Mouse (Mus musculus): Measurements from ENCODE around the gene Pdia4. TPM values are rescaled to one million over a fixed set of nuclear protein-coding genes. Genes with fewer than 3 reads are reported as not detected.
"Not testable (repeated sequence)": the region's sequence is repeated elsewhere in the genome, so short reads cannot be mapped to it uniquely, and the experiment has no call there.

Pdia4 gene
- 10 to 100 TPM in 2 of 4 experiments, 1 to 10 TPM in 2; 8.4 to 12.5 (median 10.4) TPM for total RNA-seq (2022)

DNA sequence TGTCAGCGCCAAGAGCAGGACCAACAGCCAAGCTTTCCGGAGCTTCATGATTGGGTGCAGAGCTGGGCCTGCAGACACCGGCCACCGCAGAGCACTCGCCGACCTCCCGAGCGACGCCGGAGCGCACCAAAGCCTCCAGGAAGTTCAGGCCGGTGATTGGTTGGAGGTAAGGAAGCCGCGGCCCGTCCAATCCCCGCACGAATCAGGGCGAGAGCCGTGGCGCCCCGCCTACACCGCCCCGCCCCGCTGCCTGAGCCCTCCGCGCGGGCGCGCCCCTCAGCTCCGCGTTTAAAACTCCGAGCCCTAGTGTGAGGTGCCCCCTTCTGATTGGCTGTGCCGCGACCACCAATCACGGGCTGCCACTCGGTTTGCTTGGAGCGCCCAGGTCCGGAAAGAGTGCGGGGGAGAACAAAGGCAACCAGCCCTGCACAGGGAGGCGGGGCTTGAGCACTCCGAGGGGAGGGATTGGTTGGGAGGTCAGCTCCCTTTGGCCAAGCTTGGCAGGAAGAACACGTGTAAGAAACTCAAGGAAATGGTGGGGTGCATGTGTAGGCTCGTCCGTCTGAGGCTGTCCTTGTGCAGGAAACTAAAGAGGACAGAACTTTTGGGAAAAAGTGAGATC lies at the start of gene Pdia4:
Gene Pdia4, minus strand, starts transcription at position 174 of the 622 bp plus-strand sequence.
- peak; percentile 95 to 97 for DNase-seq (ENCODE audit: low spot score in 2 of 2)

DNA sequence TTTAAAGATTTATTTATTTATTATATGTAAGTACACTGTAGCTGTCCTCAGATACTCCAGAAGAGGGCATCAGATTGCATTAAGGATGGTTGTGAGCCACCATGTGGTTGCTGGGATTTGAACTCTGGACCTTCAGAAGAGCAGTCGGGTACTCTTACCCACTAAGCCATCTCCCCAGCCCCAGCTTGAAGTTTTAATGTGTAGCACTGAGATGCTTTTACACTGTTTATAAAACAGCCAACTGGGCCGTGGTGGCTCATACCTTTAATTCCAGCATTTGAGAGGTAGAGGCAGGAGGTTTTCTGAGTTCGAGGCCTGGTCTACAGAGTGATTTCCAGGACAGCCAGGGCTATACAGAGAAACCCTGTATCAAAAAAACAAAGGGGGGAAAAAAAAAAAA lies 44.5 kb upstream of the Pdia4 start:
- not testable (repeated sequence) for DNase-seq (ENCODE audit: low spot score in 2 of 2)

- DNase-seq (ENCODE audit: low spot score in 2 of 2) = no peak
Observed at GRCm38 (mm10) chr6:47857241-47857640, 44.0 kb upstream of the Pdia4 start.

GRCm38 (mm10) chr6:47845779-47846178 lies 32.5 kb upstream of the Pdia4 start:
- no peak for DNase-seq (ENCODE audit: low spot score in 2 of 2)

GRCm38 (mm10) chr6:47842337-47842736 lies 29.1 kb upstream of the Pdia4 start:
- no peak for DNase-seq (ENCODE audit: low spot score in 2 of 2)

DNA sequence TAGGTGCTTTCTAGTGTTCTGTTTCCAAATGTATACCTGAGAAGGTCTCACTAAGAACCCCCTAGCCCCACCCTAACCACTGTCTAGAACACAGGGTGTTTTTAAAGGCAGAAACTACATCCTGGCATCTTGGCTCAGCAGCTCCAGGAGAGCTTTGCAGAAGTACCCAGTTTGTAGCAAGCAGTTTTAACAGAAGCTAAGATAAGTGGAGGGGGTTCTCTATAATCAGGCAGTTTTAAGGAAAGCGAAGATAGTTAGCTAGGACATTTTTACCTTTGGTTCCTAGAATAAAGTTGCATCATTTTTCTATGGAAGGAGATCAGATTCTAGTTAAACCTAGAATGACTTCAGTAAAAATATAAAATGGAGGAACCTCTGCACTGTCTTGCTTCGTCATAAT lies 28.6 kb upstream of the Pdia4 start:
- DNase-seq (ENCODE audit: low spot score in 2 of 2) = no peak

DNA sequence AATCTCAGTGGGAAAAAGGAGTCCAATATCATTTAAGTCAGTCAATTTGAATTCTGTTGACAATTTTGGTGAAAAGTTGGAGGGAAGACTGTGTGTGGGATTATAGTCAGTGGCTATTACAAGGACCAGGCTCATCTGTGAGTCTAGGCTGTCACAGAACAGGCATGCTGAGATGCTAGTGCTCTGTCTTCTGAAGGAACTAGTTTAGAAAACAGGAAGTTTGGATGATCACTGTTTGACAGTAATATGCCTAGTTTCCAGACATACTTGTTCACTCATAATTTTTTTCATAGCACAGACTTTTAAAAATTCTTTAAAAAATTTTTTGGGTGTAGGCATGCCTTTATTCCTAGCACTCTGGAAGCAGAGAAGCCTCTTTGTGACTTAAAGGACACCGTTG lies 27.8 kb upstream of the Pdia4 start:
- DNase-seq (ENCODE audit: low spot score in 2 of 2) = no peak

- no peak for DNase-seq (ENCODE audit: low spot score in 2 of 2)
Observed at GRCm38 (mm10) chr6:47837630-47838029, 24.4 kb upstream of the Pdia4 start.

DNA sequence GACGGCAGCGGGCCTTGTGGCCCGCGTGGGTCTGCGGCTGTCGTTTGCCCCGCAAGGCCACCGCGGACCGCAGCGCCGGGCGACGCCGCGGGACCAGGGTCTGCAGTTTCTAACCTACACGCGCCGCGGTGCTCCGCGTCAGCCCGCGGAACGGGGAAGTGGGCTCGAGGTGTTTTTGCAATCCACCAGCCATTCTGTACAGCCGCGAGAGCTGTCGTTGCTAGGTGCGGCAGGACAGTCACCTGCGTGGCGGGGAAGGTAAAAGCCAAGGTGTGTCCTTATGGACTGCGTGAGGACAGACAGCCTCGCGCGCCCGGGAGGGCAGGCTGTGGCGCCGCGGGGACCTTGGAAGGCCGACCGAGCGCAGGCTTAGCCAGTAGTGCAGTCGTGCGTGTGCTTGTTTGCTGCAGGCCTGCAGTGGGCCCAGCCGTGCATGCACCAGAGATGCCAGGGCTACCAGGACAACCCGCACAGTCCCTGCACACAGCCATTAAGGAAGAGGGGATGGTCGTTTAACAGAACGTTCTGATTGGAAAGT lies 22.8 kb upstream of the Pdia4 start:
- DNase-seq (ENCODE audit: low spot score in 2 of 2) = peak; percentile 17 to 19

DNA sequence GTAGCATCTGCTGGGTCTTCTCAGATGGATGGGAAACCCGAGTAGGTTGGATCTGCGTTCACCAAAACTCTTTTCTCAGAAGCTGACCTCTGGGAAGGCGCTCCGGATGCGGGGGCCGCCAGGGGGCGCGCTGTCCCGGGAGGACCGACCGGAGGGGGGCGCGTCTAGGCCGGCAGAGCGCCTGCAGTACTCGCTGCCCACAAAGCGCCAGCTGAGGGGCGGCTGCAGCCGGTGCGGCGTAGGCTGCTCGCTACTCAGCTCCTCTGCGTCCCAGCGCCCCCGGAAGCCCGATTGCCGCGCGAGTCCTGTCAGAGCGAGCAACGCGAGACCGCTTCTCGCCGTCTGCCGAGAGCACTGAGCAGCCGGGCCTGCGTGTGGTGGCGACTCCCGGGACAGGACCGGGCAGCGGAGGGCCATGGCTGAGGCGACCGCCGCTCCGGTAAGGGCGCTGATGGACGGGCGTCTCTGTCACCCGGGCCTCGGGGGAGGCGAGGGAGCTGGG lies 22.3 kb upstream of the Pdia4 start, which contains the start of gene Zfp398:
Gene Zfp398, plus strand, starts transcription at position 180 of the 502 bp plus-strand sequence.
- DNase-seq (ENCODE audit: low spot score in 2 of 2) = peak; percentile 95

DNA sequence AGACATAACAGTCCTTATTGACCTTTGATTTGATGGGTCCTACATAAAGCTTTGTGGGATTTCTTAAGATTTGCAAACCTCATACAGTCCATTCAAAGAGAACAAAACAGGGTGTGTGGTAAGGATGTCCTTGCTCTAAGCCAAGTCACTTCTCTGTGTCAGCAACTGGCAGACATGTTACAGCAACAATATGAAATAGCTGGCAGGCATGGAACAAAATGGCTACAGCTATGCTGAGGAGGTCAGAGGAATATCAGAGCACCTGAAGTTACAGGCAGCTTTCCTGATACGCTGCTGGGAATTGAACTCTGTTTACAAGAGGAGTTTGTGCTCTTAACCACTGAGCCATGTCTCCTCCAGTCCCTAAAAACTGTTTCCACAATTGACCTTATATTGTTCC lies 19.0 kb upstream of the Pdia4 start:
- no peak for DNase-seq (ENCODE audit: low spot score in 2 of 2)

DNA sequence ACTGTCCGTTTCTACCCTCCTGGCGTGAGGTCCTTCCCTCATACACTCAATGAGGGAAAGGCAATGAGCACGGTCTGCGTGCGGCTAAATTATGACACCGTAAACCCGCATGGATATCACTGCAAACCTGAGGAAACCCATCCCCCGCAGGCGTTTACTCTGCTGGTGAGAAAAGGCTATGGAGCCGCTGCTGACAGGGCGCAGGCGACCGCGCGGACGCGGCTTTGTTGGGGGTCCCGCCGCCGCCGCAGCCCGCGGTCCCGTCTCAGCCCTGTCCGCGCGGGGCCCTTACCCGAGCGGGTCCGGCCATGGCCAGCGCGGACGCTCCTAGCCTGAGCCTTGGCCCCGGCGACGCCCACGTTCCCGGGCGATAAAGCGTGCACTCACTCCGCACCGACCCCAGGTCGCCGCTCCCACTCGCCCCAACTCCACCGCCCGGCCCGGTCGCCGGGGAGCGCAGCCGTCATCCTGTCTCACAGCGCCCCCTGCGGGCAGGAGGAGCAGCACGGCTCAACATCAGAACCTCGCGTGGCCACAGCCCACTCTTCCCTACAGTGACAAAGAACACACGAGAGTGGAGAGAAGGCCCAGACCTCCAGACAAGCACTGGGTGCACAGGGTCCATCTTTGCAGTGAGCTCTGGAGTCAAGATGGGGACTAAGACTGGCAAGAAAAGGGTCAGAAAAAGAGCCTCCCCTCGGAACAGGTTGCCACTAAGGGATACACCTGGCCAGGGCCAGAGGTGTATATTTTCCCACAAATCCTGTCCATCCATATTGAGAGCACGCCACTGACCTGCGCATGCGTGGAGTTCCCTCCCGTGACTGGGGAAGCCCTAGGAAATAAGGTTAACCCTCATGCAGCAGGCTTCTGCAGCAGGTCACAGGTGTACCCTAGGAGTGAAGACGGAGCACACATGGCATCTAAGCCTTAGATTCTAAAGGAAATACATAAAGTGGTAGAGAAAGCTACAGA lies 17.2 kb upstream of the Pdia4 start, which contains the start of gene Zfp786:
Gene Zfp786, minus strand, starts transcription at position 764 of the 975 bp plus-strand sequence.
- DNase-seq (ENCODE audit: low spot score in 2 of 2) = peak; percentile 78 to 86

- no peak for DNase-seq (ENCODE audit: low spot score in 2 of 2)
Observed at GRCm38 (mm10) chr6:47828950-47829349, 15.7 kb upstream of the Pdia4 start.

- no peak for DNase-seq (ENCODE audit: low spot score in 2 of 2)
Observed at GRCm38 (mm10) chr6:47827462-47827861, 14.2 kb upstream of the Pdia4 start.

GRCm38 (mm10) chr6:47824241-47824640 lies 11.0 kb upstream of the Pdia4 start:
- no peak for DNase-seq (ENCODE audit: low spot score in 2 of 2)

- no peak for DNase-seq (ENCODE audit: low spot score in 2 of 2)
Observed at GRCm38 (mm10) chr6:47821776-47822175, 8.5 kb upstream of the Pdia4 start.

GRCm38 (mm10) chr6:47821236-47821635 lies 8.0 kb upstream of the Pdia4 start:
- DNase-seq (ENCODE audit: low spot score in 2 of 2) = no peak

DNA sequence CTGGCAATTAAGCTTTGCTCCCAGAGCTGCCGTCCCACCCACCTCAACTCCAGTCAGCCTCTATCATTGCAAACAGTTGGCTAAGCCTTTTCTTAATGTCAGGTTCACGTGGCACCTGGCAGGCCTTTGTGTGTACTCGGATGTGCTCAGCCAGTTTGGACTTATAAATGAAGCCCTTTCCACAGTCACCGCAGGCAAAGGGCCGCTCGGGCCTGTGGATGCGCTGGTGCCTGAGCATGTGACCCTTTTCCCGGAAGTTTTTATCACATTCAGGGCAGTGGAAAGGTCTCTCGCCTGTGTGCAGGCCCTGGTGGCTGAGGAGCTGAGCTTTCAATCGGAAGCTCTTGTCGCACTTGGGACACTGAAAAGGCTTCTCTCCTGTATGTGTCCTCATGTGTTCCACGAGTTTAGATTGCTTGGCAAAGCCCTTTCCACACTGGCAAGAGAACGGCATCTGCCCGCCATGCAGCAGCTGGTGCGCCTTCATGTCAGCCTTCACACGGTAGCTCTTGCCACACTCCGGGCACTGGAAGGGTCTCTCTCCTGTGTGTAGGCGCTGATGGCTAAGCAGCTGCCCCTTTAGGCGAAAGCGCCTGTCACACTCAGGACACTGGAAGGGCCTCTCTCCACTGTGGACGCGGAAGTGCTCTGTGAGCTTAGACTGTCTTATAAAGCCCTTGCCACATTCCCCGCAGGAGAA lies 6.5 kb upstream of the Pdia4 start:
- DNase-seq (ENCODE audit: low spot score in 2 of 2) = no peak

GRCm38 (mm10) chr6:47818721-47819120 lies 5.5 kb upstream of the Pdia4 start:
- no peak for DNase-seq (ENCODE audit: low spot score in 2 of 2)

GRCm38 (mm10) chr6:47816151-47816550 lies 2.9 kb upstream of the Pdia4 start:
- DNase-seq (ENCODE audit: low spot score in 2 of 2) = no peak

DNA sequence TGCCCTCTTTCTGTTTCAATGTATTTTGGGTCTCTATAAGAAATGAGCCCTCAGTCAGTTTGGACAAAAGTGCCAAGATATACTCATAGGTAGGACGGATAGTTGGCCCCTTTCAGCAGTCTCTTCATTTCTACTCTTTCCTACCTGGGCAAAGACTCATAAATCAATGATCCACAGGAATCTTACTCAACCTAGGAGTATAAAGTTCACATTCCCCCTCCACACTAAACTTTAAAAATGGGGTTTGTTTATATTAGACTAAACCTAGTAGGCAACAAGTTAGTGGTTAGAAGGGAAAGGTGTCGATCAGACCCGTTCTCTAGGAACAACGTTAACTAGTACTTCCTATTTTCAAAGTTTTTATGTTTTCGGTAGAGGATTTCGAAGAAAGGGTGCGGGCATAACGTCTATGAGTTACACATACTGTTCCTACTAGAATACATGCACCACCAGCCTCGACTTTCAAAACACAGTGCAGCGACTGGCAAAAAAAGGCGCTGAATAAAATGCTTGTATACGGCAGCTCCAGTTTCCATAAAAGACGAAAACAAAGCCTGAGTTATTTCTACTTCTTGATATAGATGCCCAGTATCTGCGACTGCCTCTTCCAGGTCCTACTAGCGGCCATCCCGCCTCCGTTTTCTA lies 837 bp downstream of the Pdia4 start:
- DNase-seq (ENCODE audit: low spot score in 2 of 2) = no peak
